Mouse (Mus musculus) heart, postnatal 0 days (tissue): ENCODE data around the gene Eif4a1. TPM values are rescaled to one million over a fixed set of nuclear protein-coding genes. Genes with fewer than 3 reads are reported as not detected.

Source experiments
- ATAC-seq: fragments of 200-750 bp; cut with Nextera tagmentation; 2 replicates; pipeline ENCODE4 v1.8.0; 2017; ENCODE audit warnings: low read depth, moderate number of reproducible peaks, moderate library complexity; ENCODE audit not compliant: insufficient read depth
- DNase-seq: peaks from one replicate; pipeline ENCODE4 v3.0.0-alpha.2; 2016; ENCODE audit warnings: low spot score
- H3K27ac ChIP-seq: fragments of 300-500 bp; sonication (generic); 2 replicates; pipeline ENCODE4 v1.5.1; 2014; ENCODE audit warnings: low read depth, mild to moderate bottlenecking
- H3K27me3 ChIP-seq: fragments of 300-500 bp; sonication (generic); 2 replicates; pipeline ENCODE4 v1.6.1; 2014; ENCODE audit warnings: low read length, mixed read lengths; ENCODE audit not compliant: control insufficient read depth, insufficient read depth
- H3K36me3 ChIP-seq: fragments of 300-500 bp; sonication (generic); replicated peaks from 2 replicates; pipeline ENCODE4 v1.6.1; 2014; ENCODE audit warnings: low read length, mixed read lengths; ENCODE audit not compliant: control insufficient read depth, insufficient read depth
- H3K4me1 ChIP-seq: fragments of 300-500 bp; sonication (generic); 2 replicates; pipeline ENCODE4 v1.6.1; 2014; ENCODE audit warnings: antibody characterized with exemption; ENCODE audit not compliant: control insufficient read depth, insufficient read depth
- H3K4me2 ChIP-seq: fragments of 300-500 bp; sonication (generic); 2 replicates; pipeline ENCODE4 v1.6.1; 2014; ENCODE audit warnings: low read depth, mild to moderate bottlenecking, low read length, moderate library complexity
- H3K4me3 ChIP-seq: fragments of 300-500 bp; sonication (generic); 2 replicates; pipeline ENCODE4 v1.5.1; 2014; ENCODE audit warnings: low read depth, low read length
- H3K9ac ChIP-seq: fragments of 300-500 bp; sonication (generic); replicated peaks from 2 replicates; pipeline ENCODE4 v1.6.1; 2014; ENCODE audit warnings: low read depth, low read length, mixed read lengths
- H3K9me3 ChIP-seq: fragments of 300-500 bp; sonication (generic); replicated peaks from 2 replicates; pipeline ENCODE4 v1.6.1; 2016; ENCODE audit warnings: low read length; ENCODE audit not compliant: control insufficient read depth
- CTCF ChIP-seq: IDR thresholded peaks from 2 replicates; pipeline ENCODE4 v1.5.1; 2016; ENCODE audit warnings: antibody characterized with exemption, control low read depth, low read depth
- EP300 ChIP-seq: IDR thresholded peaks from 2 replicates; pipeline ENCODE4 v1.6.1; 2016; ENCODE audit warnings: antibody characterized with exemption, low read depth
- WGBS: fragments of 180-500 bp; shearing (Covaris S2); extraction: QIAGEN DNeasy Blood & Tissue Kit; methylation state at CpG from one replicate; pipeline ENCODE4 v1.1.7; 2014; 5-methylcytosine and 5-hydroxymethylcytosine counted together
- polyA plus RNA-seq: library from polyadenylated mRNA; unstranded; fragments of >200 nt; fragmentation: Nextera tagmentation; extraction: Ambion mirVana; gene quantifications from 2 replicates; pipeline ENCODE4 v1.2.1, GENCODE M21; 2015
- total RNA-seq: library from RNA; depleted of rRNA; stranded (reverse); fragments of >200 nt; gene quantifications from 2 replicates; pipeline ENCODE4 v1.2.3, GENCODE M21; 2014; ENCODE audit warnings: low replicate concordance

Eif4a1 gene
- total and polyA plus RNA-seq, 2 experiments from 2014 or later, result 289 to 573 TPM

- Histone ChIP-seq H3K27me3 (no peaks in the 10 kb centered on the region), H3K9me3 (no peaks in the 10 kb centered on the region), H3K27ac (no peak overlapping the region), H3K4me2 (no peak overlapping the region), H3K4me1 (no peaks in the 10 kb centered on the region), H3K9ac (no peak overlapping the region), H3K36me3 (no peaks in the 10 kb centered on the region), H3K4me3 (no peak overlapping the region)
- DNase-seq (no peak), ATAC-seq (no peak)
- WGBS, result 58% methylated on average over 9 of the region's 9 CpGs
- TF ChIP-seq EP300 (no peak), CTCF (peak; percentile 46)
These were observed 43.3 kb upstream of the Eif4a1 start for GRCm38 (mm10) chr11:69715482-69715881.

DNA sequence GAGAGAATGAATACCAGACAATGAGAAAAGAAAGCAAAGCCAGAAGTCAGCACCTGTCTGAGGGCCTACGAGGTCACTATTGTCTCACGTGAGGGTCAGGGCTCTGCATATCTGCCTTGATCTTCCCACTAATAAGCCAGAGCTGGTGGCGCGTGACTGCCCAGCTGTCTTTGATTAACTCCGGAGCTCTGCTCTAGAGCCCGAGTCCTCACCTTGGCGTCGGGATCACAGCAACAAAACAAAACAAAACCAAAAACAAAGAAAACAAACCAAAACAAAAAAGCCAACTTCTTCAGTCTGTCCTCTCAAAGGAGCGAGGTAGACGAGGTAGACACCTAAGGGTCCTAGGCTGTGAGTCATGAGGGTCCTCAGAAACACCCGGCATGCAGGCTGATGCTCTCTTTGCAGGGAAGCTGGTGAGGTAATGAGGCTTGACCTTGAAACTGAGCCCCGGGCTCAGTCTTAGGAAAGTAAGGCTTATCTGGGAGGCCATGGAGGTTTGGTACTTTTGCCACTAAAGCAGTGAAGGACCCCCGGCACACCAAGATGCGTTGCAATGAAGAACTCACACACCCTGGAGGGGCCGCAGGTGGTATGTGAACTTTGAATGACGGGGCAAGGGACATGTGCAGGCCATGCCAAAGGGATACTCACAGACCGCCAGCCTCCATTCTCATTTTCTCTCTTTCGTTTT is 42.6 kb upstream of the Eif4a1 start:
- H3K27me3 ChIP-seq, result no peaks in the 10 kb centered on the region
- no peak overlapping the region for H3K9ac ChIP-seq
- WGBS, result 63% methylated on average over 18 of the region's 18 CpGs
- TF ChIP-seq CTCF, result no peak
- no peak for TF ChIP-seq EP300
- no peak overlapping the region for H3K27ac ChIP-seq
- no peak overlapping the region for H3K4me3 ChIP-seq
- no peaks in the 10 kb centered on the region for H3K4me1 ChIP-seq
- ATAC-seq, result no peak
- DNase-seq, result no peak
- no peak overlapping the region for H3K4me2 ChIP-seq
- H3K36me3 ChIP-seq, result no peaks in the 10 kb centered on the region
- no peaks in the 10 kb centered on the region for H3K9me3 ChIP-seq

DNA sequence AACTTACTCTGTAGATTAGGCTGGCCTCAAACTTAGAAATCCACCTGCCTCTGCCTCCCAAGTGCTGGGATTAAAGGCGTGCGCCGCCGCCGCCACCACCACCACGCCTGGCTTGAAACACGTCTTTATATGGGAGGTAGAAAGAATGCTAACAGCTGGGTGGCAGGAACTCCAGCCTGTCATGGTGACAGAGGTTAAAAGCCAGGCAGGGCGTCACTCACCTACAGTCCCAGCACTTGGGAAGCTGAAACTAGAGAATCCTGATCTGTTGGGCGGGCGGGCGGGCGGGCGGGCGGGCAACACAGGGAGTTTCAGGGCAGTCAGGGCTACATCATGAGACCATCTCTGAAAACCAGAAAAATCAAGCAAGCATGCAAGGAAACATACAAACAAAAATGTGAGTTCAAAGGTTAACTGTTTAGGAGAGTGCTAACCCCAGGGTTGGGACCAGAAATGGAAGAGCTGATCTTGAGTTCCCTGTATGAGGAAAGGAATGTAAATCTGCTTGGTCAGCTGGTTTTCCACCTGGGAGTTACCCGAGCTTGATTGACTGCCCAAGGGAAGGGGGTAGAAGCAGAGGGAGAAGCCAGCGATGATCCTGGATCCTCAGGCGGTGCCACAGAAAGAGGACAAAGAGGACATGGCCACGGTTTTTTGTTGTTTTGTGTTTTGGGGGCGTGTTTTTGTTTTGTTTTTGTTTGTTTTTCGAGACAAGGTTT is 40.9 kb upstream of the Eif4a1 start:
- no peaks in the 10 kb centered on the region for H3K27me3 ChIP-seq
- no peak for ATAC-seq
- 81% methylated on average over 20 of the region's 20 CpGs for WGBS

DNA sequence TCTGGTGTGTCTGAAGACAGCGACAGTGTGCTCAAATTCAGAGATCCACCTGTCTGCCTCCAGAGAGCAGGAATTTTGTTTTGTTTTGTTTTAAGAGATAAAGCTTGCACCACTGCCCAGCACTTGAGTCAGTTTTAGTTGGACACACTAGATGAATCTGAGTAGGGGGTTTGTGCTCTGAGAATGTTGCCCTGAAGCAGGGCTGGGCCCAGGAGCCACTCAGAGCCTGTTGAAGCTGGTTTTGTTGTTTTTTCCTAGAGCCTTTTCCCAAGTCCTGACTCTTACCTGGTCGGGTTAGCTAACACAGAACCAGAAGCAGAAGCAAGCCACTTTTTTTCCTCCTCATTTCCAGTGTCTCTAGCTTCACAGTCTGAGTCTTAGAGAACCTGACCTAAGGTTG is 38.9 kb upstream of the Eif4a1 start:
- Histone ChIP-seq H3K36me3 (no peaks in the 10 kb centered on the region), H3K9ac (no peak overlapping the region), H3K4me3 (no peak overlapping the region), H3K27me3 (no peaks in the 10 kb centered on the region), H3K27ac (no peak overlapping the region), H3K9me3 (no peaks in the 10 kb centered on the region), H3K4me2 (no peak overlapping the region), H3K4me1 (peaks cover 11% of the 10 kb centered on the region; the same call in 1 of the 2 replicates)
- TF ChIP-seq CTCF (no peak), EP300 (no peak)
- WGBS, result 80% methylated on average over 2 of the region's 2 CpGs
- no peak for DNase-seq
- no peak for ATAC-seq

More for the DNA sequence above, 40.9 kb upstream of the Eif4a1 start:
- H3K9ac ChIP-seq, result no peak overlapping the region
- H3K9me3 ChIP-seq, result no peaks in the 10 kb centered on the region
- no peaks in the 10 kb centered on the region for H3K36me3 ChIP-seq
- no peak for TF ChIP-seq CTCF
- no peak for DNase-seq
- no peak overlapping the region for H3K27ac ChIP-seq
- H3K4me3 ChIP-seq, result no peak overlapping the region
- H3K4me1 ChIP-seq, result no peaks in the 10 kb centered on the region
- H3K4me2 ChIP-seq, result no peak overlapping the region

DNA sequence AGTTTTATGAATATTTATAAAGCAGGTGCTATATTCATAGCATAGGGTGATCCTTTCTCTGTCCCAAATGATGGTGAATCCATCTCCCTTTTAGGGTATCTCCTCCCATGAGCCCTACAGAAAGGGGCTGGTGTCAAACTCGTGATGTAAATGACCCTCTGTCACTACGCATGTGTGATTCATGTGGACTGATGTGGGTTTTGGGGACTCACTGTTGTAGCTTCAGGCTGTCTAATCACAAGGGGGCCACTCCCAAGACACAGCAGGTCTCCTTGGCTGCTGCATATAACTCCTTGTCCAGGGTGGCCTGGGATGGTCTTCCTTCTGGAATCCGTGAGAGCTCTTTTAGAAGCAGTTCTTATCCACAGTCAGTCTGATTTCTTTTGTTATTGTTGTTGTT is 38.2 kb upstream of the Eif4a1 start:
- H3K4me1 ChIP-seq, result peaks cover 11% of the 10 kb centered on the region; the same call in 1 of the 2 replicates
- ATAC-seq, result no peak
- H3K9me3 ChIP-seq, result no peaks in the 10 kb centered on the region
- no peaks in the 10 kb centered on the region for H3K36me3 ChIP-seq
- no peak for DNase-seq
- H3K4me3 ChIP-seq, result no peak overlapping the region
- 73% methylated on average over 3 of the region's 3 CpGs for WGBS
- no peak overlapping the region for H3K9ac ChIP-seq
- no peak overlapping the region for H3K27ac ChIP-seq
- H3K4me2 ChIP-seq, result no peak overlapping the region
- TF ChIP-seq EP300 (no peak), CTCF (no peak)
- no peaks in the 10 kb centered on the region for H3K27me3 ChIP-seq
